12 mouse cellular contexts compared by ENCODE assay signal in genomic region chr5:120288036-120288684, GRCm38 (mm10).
DNase-seq lines count a peak whose midpoint lies in the region; ATAC-seq lines count a peak whose summit lies in the region.
"Had no signal": no experiment of that assay in that cellular context is flagged by ENCODE, and none has a peak within 500 bp of the region (broad histone marks: within the 10 kb centered on the region; RNA-seq: fewer than 3 reads in every experiment).

No protein-coding gene starts in this region.

- H3K4me1 ChIP-seq in kidney, embryonic 15.5 days, result peaks cover 6% of the 10 kb centered on the region
- H3K4me1 ChIP-seq in kidney, embryonic 14.5 days (ENCODE audit: control insufficient read depth, insufficient read depth, low read length), result no peaks in the 10 kb centered on the region
- H3K4me1 ChIP-seq in forebrain, embryonic 12.5 days, result peaks cover 37% of the 10 kb centered on the region
- H3K4me1 ChIP-seq in limb, embryonic 13.5 days, result peaks cover 5% of the 10 kb centered on the region; the same call in 1 of the 2 replicates
- H3K4me1 ChIP-seq: lung, embryonic 15.5 days had no signal

- DNase-seq in retina, postnatal 1 day, result peak; percentile 79
- no peak for DNase-seq in right cerebral cortex, postnatal 4 days
- DNase-seq in ovary, postnatal 10 days (ENCODE audit: low spot score), result no peak
- no peak for DNase-seq in adipocyte (ENCODE audit: low spot score)
- DNase-seq: adrenal gland, adult 2 months; cerebellum, postnatal 10 days had no signal

- H3K9me3 ChIP-seq in kidney, embryonic 15.5 days (replicated peaks), result no peaks in the 10 kb centered on the region
- H3K9me3 ChIP-seq in kidney, embryonic 14.5 days (ENCODE audit: control insufficient read depth, low read length), result peaks cover 3% of the 10 kb centered on the region; the same call in 1 of the 2 replicates
- H3K9me3 ChIP-seq in forebrain, embryonic 12.5 days, result no peaks in the 10 kb centered on the region
- peaks cover 12% of the 10 kb centered on the region for H3K9me3 ChIP-seq in limb, embryonic 13.5 days
- H3K9me3 ChIP-seq: lung, embryonic 15.5 days had no signal

- H3K27me3 ChIP-seq in kidney, embryonic 15.5 days, result peaks cover 62% of the 10 kb centered on the region
- H3K27me3 ChIP-seq in kidney, embryonic 14.5 days (ENCODE audit: control insufficient read depth, insufficient read depth, low read length), result peaks cover 14% of the 10 kb centered on the region; the same call in 1 of the 2 replicates
- peaks cover 72% of the 10 kb centered on the region for H3K27me3 ChIP-seq in forebrain, embryonic 12.5 days
- peaks cover 78% of the 10 kb centered on the region for H3K27me3 ChIP-seq in limb, embryonic 13.5 days

- no peak overlapping the region for H3K9ac ChIP-seq in kidney, embryonic 15.5 days
- H3K9ac ChIP-seq in kidney, embryonic 14.5 days (ENCODE audit: low read depth, low read length), result no peak overlapping the region
- no peak overlapping the region; the same call in 1 of the 2 replicates for H3K9ac ChIP-seq in forebrain, embryonic 12.5 days
- 0 out of 2 replicates have a peak overlapping the region, but pooled peaks have one; percentile 19 for H3K9ac ChIP-seq in limb, embryonic 13.5 days
- H3K9ac ChIP-seq: lung, embryonic 15.5 days had no signal

- 20% methylated on average over 23 of the region's 23 CpGs for WGBS in kidney, embryonic 15.5 days
- WGBS in kidney, embryonic 14.5 days, result 16% methylated on average over 23 of the region's 23 CpGs
- WGBS in forebrain, embryonic 12.5 days, result 2% methylated on average over 23 of the region's 23 CpGs
- WGBS in limb, embryonic 13.5 days, result 11% methylated on average over 23 of the region's 23 CpGs

- peak overlapping the region; percentile 39 for H3K4me2 ChIP-seq in kidney, embryonic 15.5 days
- no peak overlapping the region for H3K4me2 ChIP-seq in kidney, embryonic 14.5 days (replicated peaks; ENCODE audit: low read depth, low read length)
- H3K4me2 ChIP-seq in forebrain, embryonic 12.5 days, result peak overlapping the region; percentile 38
- H3K4me2 ChIP-seq in limb, embryonic 13.5 days (replicated peaks), result peak overlapping the region; percentile 36
- H3K4me2 ChIP-seq: lung, embryonic 15.5 days had no signal

- no peak overlapping the region for H3K4me3 ChIP-seq in kidney, embryonic 15.5 days (replicated peaks)
- H3K4me3 ChIP-seq in kidney, embryonic 14.5 days (ENCODE audit: low read length), result no peak overlapping the region
- H3K4me3 ChIP-seq in forebrain, embryonic 12.5 days (replicated peaks), result peak overlapping the region; percentile 13; the same call in 1 of the 2 replicates
- H3K4me3 ChIP-seq in limb, embryonic 13.5 days, result no peak overlapping the region
- H3K4me3 ChIP-seq: lung, embryonic 15.5 days; myocyte had no signal

- no peaks in the 10 kb centered on the region for H3K36me3 ChIP-seq in kidney, embryonic 15.5 days
- no peaks in the 10 kb centered on the region for H3K36me3 ChIP-seq in kidney, embryonic 14.5 days (ENCODE audit: control insufficient read depth, insufficient read depth, low read length)
- H3K36me3 ChIP-seq in forebrain, embryonic 12.5 days (replicated peaks), result no peaks in the 10 kb centered on the region
- H3K36me3 ChIP-seq in limb, embryonic 13.5 days, result no peaks in the 10 kb centered on the region
- H3K36me3 ChIP-seq: lung, embryonic 15.5 days had no signal

- ATAC-seq in kidney, embryonic 15.5 days (replicated peaks; ENCODE audit: low FRiP score), result no peak
- no peak for ATAC-seq in kidney, embryonic 14.5 days (ENCODE audit: low FRiP score, low TSS enrichment)
- peak; percentile 76 for ATAC-seq in forebrain, embryonic 12.5 days (ENCODE audit: low FRiP score)
- ATAC-seq in limb, embryonic 13.5 days (ENCODE audit: low FRiP score, low read depth), result no peak

- H3K27ac ChIP-seq in kidney, embryonic 15.5 days, result no peak overlapping the region
- no peak overlapping the region for H3K27ac ChIP-seq in kidney, embryonic 14.5 days (ENCODE audit: low read depth, low read length)
- H3K27ac ChIP-seq in forebrain, embryonic 12.5 days, result peak overlapping the region; percentile 71
- no peak overlapping the region for H3K27ac ChIP-seq in limb, embryonic 13.5 days
- H3K27ac ChIP-seq: lung, embryonic 15.5 days had no signal
